Mouse (Mus musculus) cerebellum, postnatal 36 days (tissue): Measurements from ENCODE around the gene Col16a1.

Source experiments
- DNase-seq, 2 experiments: peaks; one replicate each; pipeline ENCODE4 v3.0.0; 2021 to 2022; ENCODE audit warnings: mixed read lengths in 2 of 2

Col16a1 gene

GRCm38 (mm10) chr4:130047331-130048202 lies at the start of gene Col16a1:
Gene Col16a1, plus strand, starts transcription at chr4:130047840.
- DNase-seq, result peak; percentile 55 to 70

DNA sequence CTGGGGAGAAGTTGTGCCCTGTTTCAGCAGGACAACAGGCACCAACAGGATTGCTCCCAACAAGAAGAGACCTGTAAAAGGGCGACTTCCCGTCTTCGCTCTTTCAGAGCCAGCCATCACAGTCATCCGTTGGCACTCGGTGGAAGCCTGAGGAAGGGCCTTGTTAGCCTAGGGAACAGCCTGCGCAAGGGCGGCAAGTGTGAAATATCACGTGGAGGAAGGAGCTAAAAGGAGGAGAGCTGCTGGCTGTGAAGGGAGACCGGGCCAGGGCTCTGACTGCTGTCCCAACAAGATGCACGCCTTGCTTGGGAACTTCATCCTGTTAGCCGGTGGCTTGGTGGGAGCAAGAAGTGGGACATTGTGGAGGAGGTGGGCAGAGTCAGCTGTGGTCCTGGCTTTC lies 49.5 kb upstream of the Col16a1 start:
- no peak for DNase-seq

DNA sequence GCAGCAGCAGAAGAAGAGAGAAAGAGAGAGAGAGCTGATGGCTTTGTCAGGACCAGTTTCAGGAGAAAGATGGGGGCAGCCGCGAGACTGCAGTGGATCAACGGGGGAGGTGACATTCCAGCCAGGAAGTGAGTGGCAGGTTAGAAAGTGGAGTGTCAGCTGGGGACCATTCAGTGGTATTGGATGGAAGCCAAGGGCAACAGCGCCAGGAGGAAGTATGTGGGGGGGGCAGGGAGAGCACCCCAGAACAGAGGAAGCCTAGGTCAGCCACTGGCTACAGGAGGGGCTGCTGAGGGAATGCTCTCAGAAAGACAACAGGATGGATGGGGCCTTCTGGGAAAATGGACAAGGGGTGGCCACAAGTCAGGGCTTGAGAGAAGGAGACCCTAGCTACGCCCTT lies 45.9 kb upstream of the Col16a1 start:
- DNase-seq, result no peak

- no peak for DNase-seq
These were observed 45.5 kb upstream of the Col16a1 start for GRCm38 (mm10) chr4:130002157-130002556.

- no peak for DNase-seq
These were observed 42.0 kb upstream of the Col16a1 start for GRCm38 (mm10) chr4:130005593-130005992.

- no peak for DNase-seq
These were observed 41.1 kb upstream of the Col16a1 start for GRCm38 (mm10) chr4:130006533-130006932.

GRCm38 (mm10) chr4:130009043-130009442 lies 38.6 kb upstream of the Col16a1 start:
- DNase-seq, result peak; percentile 49 to 61

GRCm38 (mm10) chr4:130010723-130011122 lies 36.9 kb upstream of the Col16a1 start:
- DNase-seq, result no peak

DNA sequence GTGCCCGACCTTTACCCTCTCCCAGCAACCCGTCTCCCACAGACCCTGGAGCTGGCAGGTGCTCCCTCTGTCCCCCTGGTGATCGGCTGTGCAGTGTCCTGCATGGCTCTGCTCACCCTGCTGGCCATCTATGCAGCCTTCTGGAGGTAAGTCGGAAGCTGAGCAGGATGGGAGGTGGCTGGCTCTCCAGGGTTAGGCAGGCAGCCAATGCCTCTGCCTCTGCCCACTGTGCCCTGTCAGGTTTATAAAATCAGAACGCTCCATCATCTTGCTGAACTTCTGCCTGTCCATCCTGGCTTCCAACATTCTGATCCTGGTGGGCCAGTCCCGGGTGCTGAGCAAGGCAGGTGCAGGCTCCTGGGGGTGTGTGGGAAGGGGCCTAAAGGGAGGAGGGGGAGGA lies 35.4 kb upstream of the Col16a1 start:
- peak in 1 of 2 experiments; percentile 43 for DNase-seq

DNA sequence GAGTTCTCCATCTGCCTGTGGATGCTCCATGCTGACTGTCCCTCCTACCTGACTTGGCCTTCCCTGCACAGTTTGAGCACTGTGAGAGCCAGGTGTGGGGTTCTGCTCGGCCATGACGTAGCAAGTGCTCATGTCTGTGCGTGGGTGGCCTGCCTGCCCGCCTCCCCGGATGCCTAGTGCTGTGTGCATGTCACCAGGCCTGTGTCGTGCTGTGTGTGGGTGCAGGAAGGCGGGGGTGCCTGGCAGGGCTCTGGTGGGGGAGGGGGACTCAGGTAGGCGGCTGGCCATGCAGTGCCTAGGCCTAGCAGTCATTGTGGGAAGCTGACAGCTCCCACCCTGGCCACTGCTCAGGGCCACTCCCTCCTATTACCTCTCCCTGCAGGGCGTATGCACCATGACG lies 34.5 kb upstream of the Col16a1 start:
- no peak for DNase-seq

DNA sequence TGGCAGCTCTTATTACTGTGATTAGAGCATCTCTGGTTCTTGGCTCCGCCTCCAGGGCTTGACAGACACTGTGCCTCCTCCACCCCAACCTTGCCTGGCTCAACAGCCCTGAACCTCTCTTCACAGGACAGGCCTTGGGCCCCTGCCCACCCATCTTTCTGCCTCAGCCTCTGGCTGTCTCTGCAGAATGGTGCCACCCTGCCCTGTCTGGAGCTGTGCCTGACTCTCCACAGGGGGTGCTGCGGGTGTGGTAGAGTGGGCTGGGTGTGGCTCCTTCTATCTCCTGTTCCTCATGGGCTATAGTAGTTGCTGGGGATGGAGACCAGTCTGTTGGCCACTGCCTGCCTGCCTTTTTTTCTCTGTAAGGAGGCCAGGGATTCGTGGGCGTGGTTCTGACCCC lies 31.6 kb upstream of the Col16a1 start:
- DNase-seq, result no peak

- no peak for DNase-seq
These were observed 30.5 kb upstream of the Col16a1 start for GRCm38 (mm10) chr4:130017036-130017674.

GRCm38 (mm10) chr4:130022952-130023351 lies 24.7 kb upstream of the Col16a1 start:
- no peak for DNase-seq

DNA sequence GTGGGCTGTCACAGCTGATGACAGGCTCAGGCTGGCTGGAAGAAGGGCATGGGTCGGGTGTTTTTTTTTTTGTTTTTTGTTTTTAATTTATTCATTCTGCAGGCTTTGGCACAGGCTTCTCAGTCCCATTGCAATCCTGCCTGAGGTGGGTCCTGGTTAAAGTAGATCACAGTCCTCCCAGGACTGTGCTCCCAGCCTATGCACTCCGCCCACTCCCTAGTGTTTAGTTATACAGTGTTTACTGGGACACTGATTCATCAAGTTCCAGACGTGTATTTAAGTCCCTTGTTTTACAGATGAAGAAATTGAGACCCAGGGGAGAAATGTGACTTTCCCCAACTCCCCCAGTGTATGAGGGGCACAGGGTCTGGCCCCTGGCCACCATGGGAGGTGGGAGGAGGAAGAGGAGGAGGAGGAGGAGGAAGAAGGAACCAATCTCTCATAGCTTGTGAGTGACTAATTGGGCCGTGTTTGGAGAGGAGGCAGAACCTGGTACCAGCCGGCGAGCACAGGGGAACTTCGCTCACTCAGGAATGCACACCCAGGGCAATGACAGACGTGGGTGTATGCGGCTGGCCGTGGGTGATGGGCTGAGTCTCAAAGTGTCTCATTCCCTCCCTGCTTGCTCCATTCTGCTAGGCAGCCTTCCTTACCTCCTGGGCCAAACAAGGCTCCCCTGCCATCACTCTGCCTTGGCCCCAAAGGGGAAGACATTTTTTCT lies 24.0 kb upstream of the Col16a1 start:
- no peak for DNase-seq

DNA sequence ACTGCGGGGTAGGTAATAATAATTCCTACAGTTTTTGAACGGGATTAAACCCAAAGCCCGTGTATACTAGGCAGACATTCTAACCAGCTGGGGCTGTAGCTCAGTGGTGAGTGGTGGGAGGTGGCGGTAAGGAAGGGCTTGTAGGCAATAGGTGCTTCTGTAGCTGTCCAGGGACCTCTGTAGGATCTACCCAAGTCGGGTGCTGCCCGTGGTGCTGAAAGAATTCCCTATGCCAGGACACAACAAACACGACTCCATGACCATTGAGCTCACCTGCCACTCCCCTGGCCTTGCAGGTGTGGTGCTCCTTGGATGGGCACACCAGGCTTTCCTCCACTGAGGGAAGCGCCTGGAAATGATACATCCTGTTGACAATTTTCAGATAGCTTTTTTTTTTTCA lies 22.1 kb upstream of the Col16a1 start:
- DNase-seq, result no peak

- no peak for DNase-seq
These were observed 16.5 kb upstream of the Col16a1 start for GRCm38 (mm10) chr4:130031146-130031545.

- DNase-seq, result no peak
These were observed 14.1 kb upstream of the Col16a1 start for GRCm38 (mm10) chr4:130033496-130033895.

- peak; percentile 63 to 67 for DNase-seq
These were observed 11.5 kb upstream of the Col16a1 start for GRCm38 (mm10) chr4:130036112-130036511.

DNA sequence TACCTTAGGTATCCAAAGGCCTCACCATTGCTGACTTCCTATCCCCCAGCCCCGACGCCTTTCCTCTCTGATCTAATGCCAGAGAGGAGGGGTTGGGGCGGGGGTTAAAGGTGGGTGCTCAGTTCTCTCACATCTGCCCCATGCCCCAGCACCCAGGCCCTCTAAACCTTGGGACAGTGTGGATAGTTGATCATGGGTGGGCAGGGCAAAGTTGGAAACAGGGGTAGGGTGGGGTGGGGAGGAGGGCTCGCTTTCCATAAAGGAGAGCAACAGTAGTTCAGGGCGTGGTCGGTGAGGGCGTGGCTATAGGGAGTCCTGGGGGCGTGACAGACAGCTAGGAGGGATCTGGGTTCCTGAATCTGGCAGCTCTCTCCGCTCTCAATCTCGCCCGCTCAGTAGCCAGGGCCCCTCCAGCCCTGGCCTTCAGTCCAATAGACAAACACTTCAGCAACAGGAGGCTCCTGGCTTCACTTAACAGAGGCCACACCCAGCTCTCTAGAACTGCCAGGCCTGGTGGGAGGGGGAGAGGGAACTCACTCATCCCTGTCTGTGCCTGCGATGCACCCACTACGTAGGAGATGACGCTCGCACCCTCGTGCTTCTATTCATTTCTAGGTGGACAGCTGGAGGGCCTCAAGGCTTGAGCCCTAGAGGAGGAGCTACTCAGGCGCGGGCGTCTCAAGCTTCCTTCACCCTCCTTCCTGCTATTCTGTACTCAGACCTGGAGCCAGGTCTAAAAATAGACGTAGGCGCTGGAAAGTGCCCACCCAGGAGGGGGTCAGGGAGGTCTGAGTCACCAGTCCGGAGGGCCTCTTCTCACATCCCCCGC lies 10.9 kb upstream of the Col16a1 start:
- DNase-seq, result peak; percentile 40 to 51

GRCm38 (mm10) chr4:130039351-130039750 lies 8.3 kb upstream of the Col16a1 start:
- DNase-seq, result no peak

DNA sequence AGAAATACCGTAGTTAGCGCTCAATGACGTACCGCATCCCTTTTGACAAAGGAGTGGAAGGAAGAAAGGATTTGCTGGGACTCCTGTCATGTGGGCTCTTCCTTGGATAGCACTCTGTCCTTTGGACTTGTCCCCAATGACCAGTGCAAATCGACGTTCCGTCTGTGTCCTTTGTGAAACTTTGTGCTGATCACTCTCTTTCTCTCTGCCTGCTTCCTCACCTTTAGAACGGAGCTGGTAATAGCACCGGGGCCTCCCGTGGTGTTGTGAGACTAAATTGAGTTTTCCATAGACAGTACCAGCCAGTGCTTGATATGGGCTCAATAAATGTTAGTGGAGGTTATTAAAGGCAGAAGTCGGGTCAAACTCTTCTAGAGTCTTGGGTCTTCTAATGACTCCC lies 6.6 kb upstream of the Col16a1 start:
- no peak for DNase-seq

DNA sequence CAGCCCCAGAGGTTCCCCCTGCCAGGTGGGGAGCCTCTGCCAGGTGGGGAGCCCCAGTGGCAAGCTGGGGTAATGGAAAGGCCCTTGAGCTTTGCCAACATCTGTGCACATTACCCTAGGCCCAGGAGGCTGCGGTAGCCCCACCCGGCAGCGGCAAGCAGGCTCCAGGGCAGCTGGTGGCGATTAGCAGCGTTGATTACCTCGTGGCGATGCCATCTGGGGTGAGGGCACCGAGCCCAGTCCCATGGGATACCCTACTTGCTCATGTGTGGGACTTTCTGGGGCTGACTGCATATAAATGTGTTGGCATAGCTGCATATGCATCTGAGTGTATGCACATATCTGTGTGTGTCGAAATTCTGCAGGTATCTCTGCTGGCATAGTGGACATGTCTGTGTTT lies 3.4 kb upstream of the Col16a1 start:
- DNase-seq, result peak; percentile 21 to 48

DNA sequence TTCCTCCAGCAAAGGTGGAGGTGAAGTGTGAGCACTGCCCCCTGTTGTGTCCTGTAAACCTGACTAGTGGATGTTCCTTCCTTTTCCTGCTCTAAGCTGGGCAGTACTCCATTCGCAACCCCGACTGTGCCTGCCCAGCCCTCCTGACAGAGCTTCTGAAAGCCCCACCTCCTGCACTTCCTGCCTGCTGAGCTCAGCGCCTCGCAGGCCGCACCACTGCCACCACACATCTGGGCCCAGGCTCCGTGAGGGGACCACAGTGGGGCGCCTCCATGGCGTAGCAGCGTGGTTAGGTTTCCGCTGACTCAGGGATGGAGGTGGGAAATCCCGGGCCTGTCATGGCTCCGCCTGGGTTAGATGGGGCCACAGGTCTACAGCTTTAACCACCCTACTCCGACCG lies 2.0 kb upstream of the Col16a1 start:
- DNase-seq, result no peak
